Mouse (Mus musculus) spleen, postnatal 4 days (tissue): ENCODE data around the gene Gm21962.

Source experiments
- DNase-seq, 2 experiments: peaks; one replicate each; pipeline ENCODE4 v3.0.0; 2022; ENCODE audit warnings: low spot score in 2 of 2

Gm21962 gene

GRCm38 (mm10) chr3:137716573-137717157 is 45.3 kb downstream of the Gm21962 start:
- no peak for DNase-seq
